Comparison of ENCODE assay signal across 10 mouse cellular contexts in genomic region chr7:72543946-72544345, GRCm38 (mm10).
A peak's percentile ranks its signal among the peaks of the same experiment; 100 is the strongest.
DNase-seq lines count a peak whose midpoint lies in the region; ATAC-seq lines count a peak whose summit lies in the region.
"Had no signal": no experiment of that assay in that cellular context is flagged by ENCODE, and none has a peak within 500 bp of the region (broad histone marks: within the 10 kb centered on the region; RNA-seq: fewer than 3 reads in every experiment).

No protein-coding gene starts in this region.

- H3K27ac ChIP-seq in hindbrain, embryonic 14.5 days: 0 out of 2 replicates have a peak overlapping the region, but pooled peaks have one; percentile 23
- no peak overlapping the region for H3K27ac ChIP-seq in hindbrain, embryonic 10.5 days
- H3K27ac ChIP-seq: macrophage had no signal

- peak; percentile 8 to 45 for DNase-seq in adrenal gland, adult (ENCODE audit: inconsistent age in 2 of 2, low spot score in 1 of 2)
- no peak for DNase-seq in adrenal gland, postnatal 4 days (ENCODE audit: low spot score in 2 of 2)
- peak; percentile 25 for DNase-seq in hindbrain, embryonic 14.5 days (ENCODE audit: low spot score)
- DNase-seq in hindbrain, embryonic 10.5 days (ENCODE audit: low spot score): no peak
- peak; percentile 18 to 34 for DNase-seq in adrenal gland, postnatal 36 days
- peak; percentile 56 to 81 for DNase-seq in kidney, postnatal 36 days
- no peak for DNase-seq in thymus, adult 18-20 months
- DNase-seq in T-cell, adult 2 months (ENCODE audit: low spot score): no peak

- H3K4me1 ChIP-seq in hindbrain, embryonic 14.5 days (replicated peaks; ENCODE audit: control insufficient read depth, insufficient read depth, low read length): peaks cover 16% of the 10 kb centered on the region
- H3K4me1 ChIP-seq in hindbrain, embryonic 10.5 days (replicated peaks): peaks cover 32% of the 10 kb centered on the region

- ATAC-seq in hindbrain, embryonic 14.5 days (ENCODE audit: low FRiP score): no peak

- no peak overlapping the region for H3K4me3 ChIP-seq in hindbrain, embryonic 14.5 days (replicated peaks; ENCODE audit: low read length)
- no peak overlapping the region for H3K4me3 ChIP-seq in hindbrain, embryonic 10.5 days
- H3K4me3 ChIP-seq: erythroblast, embryonic 14.5 days had no signal

- H3K4me2 ChIP-seq in hindbrain, embryonic 14.5 days (replicated peaks): no peak overlapping the region

- 35% methylated on average over 4 of the region's 4 CpGs for WGBS in hindbrain, embryonic 14.5 days
- WGBS in hindbrain, embryonic 10.5 days: 53% methylated on average over 4 of the region's 4 CpGs

- H3K9me3 ChIP-seq in hindbrain, embryonic 14.5 days (ENCODE audit: control insufficient read depth, low read length): 0 out of 2 replicates have a peak, but pooled peaks cover 9% of the 10 kb centered on the region
- peaks cover 12% of the 10 kb centered on the region for H3K9me3 ChIP-seq in hindbrain, embryonic 10.5 days

- H3K9ac ChIP-seq in hindbrain, embryonic 14.5 days: no peak overlapping the region

- H3K27me3 ChIP-seq in hindbrain, embryonic 14.5 days (ENCODE audit: control insufficient read depth, insufficient read depth, low read length): no peaks in the 10 kb centered on the region
- no peaks in the 10 kb centered on the region for H3K27me3 ChIP-seq in hindbrain, embryonic 10.5 days (ENCODE audit: insufficient read depth, poor library complexity, severe bottlenecking)

- no peaks in the 10 kb centered on the region for H3K36me3 ChIP-seq in hindbrain, embryonic 14.5 days (replicated peaks; ENCODE audit: control insufficient read depth, insufficient read depth)
- no peaks in the 10 kb centered on the region for H3K36me3 ChIP-seq in hindbrain, embryonic 10.5 days

Comparison
In these comparisons a context has a peak if more than half of its experiments do, and no peak if none do; other contexts are left out.
1. DNase-seq: peak in adrenal gland, adult (2 of 2), hindbrain, embryonic 14.5 days (single experiment), adrenal gland, postnatal 36 days (2 of 2) and kidney, postnatal 36 days (2 of 2); none in adrenal gland, postnatal 4 days (0 of 2), hindbrain, embryonic 10.5 days (single experiment), thymus, adult 18-20 months (0 of 2) and T-cell, adult 2 months (single experiment).